Mouse (Mus musculus): ENCODE data around the gene Ankrd65.

- TF ChIP-seq CTCF (IDR thresholded peaks at IDR 0.05) = no peak
- TF ChIP-seq EP300 (IDR thresholded peaks at IDR 0.05; ENCODE audit: insufficient read depth, low read depth, low read length) = no peak
- no peak for TF ChIP-seq POLR2A (IDR thresholded peaks at IDR 0.05; ENCODE audit: insufficient read depth, low read depth, low read length)
Observed at GRCm38 (mm10) chr4:155817533-155817932, 27.3 kb downstream of the Ankrd65 start.

Measured in heart, adult 2 months (tissue).